Mouse (Mus musculus) liver, adult 2 months (tissue): Measurements from ENCODE around the gene Clec16a. TPM values are rescaled to one million over a fixed set of nuclear protein-coding genes. Genes with fewer than 3 reads are reported as not detected.

Source experiments
- DNase-seq: peaks from one replicate; pipeline ENCODE4 v3.0.0-alpha.2; 2011; ENCODE audit warnings: low read depth, low spot score; ENCODE audit errors: extremely low read depth
- H3K27ac ChIP-seq: fragments of 200-500 bp; replicated peaks from 2 replicates; pipeline ENCODE4 v1.5.1; 2012; ENCODE audit warnings: low read depth, mild to moderate bottlenecking, control low read depth, inconsistent platforms, low read length; ENCODE audit not compliant: insufficient read depth
- H3K27me3 ChIP-seq: fragments of 200-500 bp; 2 replicates; pipeline ENCODE4 v1.6.1; 2012; ENCODE audit warnings: mild to moderate bottlenecking, moderate library complexity, low read length, inconsistent platforms; ENCODE audit not compliant: control insufficient read depth, insufficient read depth
- H3K36me3 ChIP-seq: fragments of 200-500 bp; 2 replicates; pipeline ENCODE4 v1.6.1; 2012; ENCODE audit warnings: low read length, inconsistent platforms; ENCODE audit not compliant: control insufficient read depth, insufficient read depth
- H3K4me1 ChIP-seq: fragments of 200-500 bp; 2 replicates; pipeline ENCODE4 v1.6.1; 2011; ENCODE audit warnings: low read length; ENCODE audit not compliant: control insufficient read depth, insufficient read depth
- H3K4me3 ChIP-seq: fragments of 200-500 bp; 2 replicates; pipeline ENCODE4 v1.5.1; 2011; ENCODE audit warnings: low read depth, mild to moderate bottlenecking, control low read depth, low read length, moderate library complexity; ENCODE audit not compliant: insufficient read depth
- H3K79me2 ChIP-seq: fragments of 200-500 bp; 2 replicates; pipeline ENCODE4 v1.6.1; 2012; ENCODE audit warnings: inconsistent platforms, mild to moderate bottlenecking, low read length, moderate library complexity; ENCODE audit not compliant: control insufficient read depth, insufficient read depth
- H3K9ac ChIP-seq: fragments of 200-500 bp; 2 replicates; pipeline ENCODE4 v1.6.1; 2012; ENCODE audit warnings: low read depth, mild to moderate bottlenecking, control low read depth, inconsistent platforms, low read length
- CTCF ChIP-seq: fragments of 200-500 bp; IDR thresholded peaks from 2 replicates; pipeline ENCODE4 v1.5.1; 2011; ENCODE audit warnings: low read depth, low read length, control low read depth
- POLR2A ChIP-seq: fragments of 200-500 bp; IDR thresholded peaks from 2 replicates; pipeline ENCODE4 v1.6.1; 2011; ENCODE audit warnings: low read length, control low read depth; ENCODE audit not compliant: insufficient read depth; ENCODE audit errors: extremely low read depth
- WGBS: fragments of 180-500 bp; shearing (Covaris S2); methylation state at CpG from one replicate; pipeline ENCODE4 v1.1.7; 2018; 5-methylcytosine and 5-hydroxymethylcytosine counted together
- polyA plus RNA-seq: library from polyadenylated mRNA; depleted of rRNA; stranded (reverse); fragments of >200 nt; gene quantifications from 2 replicates; pipeline ENCODE4 v1.2.3, GENCODE M21; 2012; rRNA removed
- total RNA-seq: library from RNA; depleted of rRNA; stranded (reverse); fragments of >200 nt; gene quantifications from 2 replicates; pipeline ENCODE4 v1.2.3, GENCODE M21; 2014; rRNA removed

Gene Clec16a
- total and polyA plus RNA-seq, 2 experiments = 9.8 to 11.6 TPM

DNA sequence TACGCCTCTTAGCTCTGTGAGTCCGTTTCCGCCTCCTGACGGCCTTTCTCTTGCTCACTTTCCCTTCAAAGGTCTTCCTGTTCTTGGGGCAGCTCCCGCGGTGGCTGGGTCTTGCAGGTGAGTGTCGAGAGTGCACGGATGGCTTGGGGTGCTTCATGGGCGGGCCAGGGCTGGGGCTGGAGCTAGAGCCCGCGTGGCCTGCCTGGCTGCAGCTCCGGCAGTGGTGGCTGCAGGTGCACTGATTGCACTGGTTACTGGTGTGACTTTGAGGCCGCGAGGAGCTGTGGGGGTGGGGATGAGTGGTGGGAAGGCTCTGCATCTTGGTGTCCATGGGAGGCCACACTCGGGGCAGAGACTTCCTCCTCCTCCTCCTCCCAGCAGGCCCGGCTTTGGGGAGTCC lies 243.1 kb downstream of the Clec16a start, which contains the start of gene Tnp2:
Tnp2 (minus strand) TSS at position 390 of the 400 bp plus-strand sequence.
- Histone ChIP-seq H3K9ac (no peak within 1 kb of the TSS), H3K4me1 (no peaks in the 10 kb centered on the region), H3K27ac (no peak within 1 kb of the TSS), H3K27me3 (0 out of 2 replicates have a peak, but pooled peaks cover 5% of the 10 kb centered on the region), H3K4me3 (no peak within 1 kb of the TSS), H3K79me2 (no peaks in the 10 kb centered on the region), H3K36me3 (no peaks in the 10 kb centered on the region)
- WGBS = 75% methylated on average over 16 of the region's 16 CpGs
- no peak for TF ChIP-seq CTCF
- no peak for TF ChIP-seq POLR2A
- DNase-seq = no peak

DNA sequence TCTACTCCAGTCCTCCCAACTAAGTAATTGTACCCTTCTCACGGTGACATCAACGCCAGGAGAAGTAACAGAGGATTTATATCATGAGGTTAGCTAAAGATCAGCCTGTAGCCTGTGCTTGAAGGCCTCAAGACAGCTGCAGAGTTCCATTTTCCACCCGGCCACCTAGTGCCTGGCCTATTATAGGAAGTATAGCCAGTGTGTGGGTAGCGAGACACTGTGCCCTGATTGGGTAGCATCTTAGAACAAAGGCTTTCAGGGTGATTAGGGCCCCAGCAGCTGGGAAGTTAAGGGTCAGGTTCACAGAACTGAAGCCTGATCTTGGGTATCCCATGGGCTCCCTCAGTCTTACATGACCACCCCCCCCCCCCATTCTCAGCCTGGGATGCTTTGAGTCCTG lies 243.7 kb downstream of the Clec16a start:
- Histone ChIP-seq H3K79me2 (no peaks in the 10 kb centered on the region), H3K4me3 (no peak overlapping the region), H3K9ac (no peak overlapping the region), H3K27ac (no peak overlapping the region), H3K4me1 (no peaks in the 10 kb centered on the region), H3K36me3 (no peaks in the 10 kb centered on the region), H3K27me3 (0 out of 2 replicates have a peak, but pooled peaks cover 5% of the 10 kb centered on the region)
- WGBS = 96% methylated on average over 4 of the region's 4 CpGs
- no peak for DNase-seq
- TF ChIP-seq POLR2A = no peak
- TF ChIP-seq CTCF = no peak

DNA sequence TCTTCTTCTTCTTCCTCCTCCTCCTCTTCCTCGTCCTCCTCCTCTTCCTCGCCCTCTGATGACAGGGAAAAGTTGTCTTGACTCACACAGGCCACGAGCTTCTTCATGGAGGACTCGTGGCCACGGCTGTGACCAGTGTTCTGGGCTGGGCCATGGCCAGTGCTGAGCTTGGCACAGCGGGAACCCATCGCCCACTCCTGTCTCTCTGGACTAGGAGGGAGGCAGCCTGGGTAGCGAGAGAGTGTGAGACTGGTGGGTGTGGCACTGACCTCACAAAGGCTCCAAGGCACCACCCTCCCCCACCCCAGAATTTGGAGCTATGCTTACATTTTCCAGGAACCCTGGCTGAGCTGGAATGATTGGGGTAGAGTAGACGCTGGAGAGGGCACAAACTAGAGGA lies 245.6 kb downstream of the Clec16a start, which contains the start of gene Prm3:
Prm3 (minus strand) TSS at position 213 of the 400 bp plus-strand sequence.
- Histone ChIP-seq H3K27me3 (no peaks in the 10 kb centered on the region), H3K4me1 (no peaks in the 10 kb centered on the region), H3K79me2 (no peaks in the 10 kb centered on the region), H3K9ac (no peak within 1 kb of the TSS), H3K4me3 (no peak within 1 kb of the TSS), H3K36me3 (no peaks in the 10 kb centered on the region), H3K27ac (no peak within 1 kb of the TSS)
- no peak for DNase-seq
- no peak for TF ChIP-seq CTCF
- TF ChIP-seq POLR2A = no peak
- 91% methylated on average over 9 of the region's 9 CpGs for WGBS

Other genes starting within 250 kb of the Clec16a start
- 5.7 and 10.7 TPM in 2 replicates for gene Emp2, start 231.4 kb upstream of the Clec16a start, total RNA-seq
- gene Emp2, start 231.4 kb upstream of the Clec16a start, polyA plus RNA-seq = 7.2 and 14.1 TPM in 2 replicates
- 0.09 TPM in 1 of 2 replicates, not detected in the other for gene Tekt5, start 149.8 kb upstream of the Clec16a start, total RNA-seq
- gene Tekt5, start 149.8 kb upstream of the Clec16a start, polyA plus RNA-seq = 0.07 and 0.12 TPM in 2 replicates
- 16.4 and 19.4 TPM in 2 replicates for gene Nubp1, start 133.4 kb upstream of the Clec16a start, total RNA-seq
- gene Nubp1, start 133.4 kb upstream of the Clec16a start, polyA plus RNA-seq = 20.0 and 24.5 TPM in 2 replicates
- gene Tvp23a, start 98.0 kb upstream of the Clec16a start, total RNA-seq = 0.37 and 0.40 TPM in 2 replicates
- gene Tvp23a, start 98.0 kb upstream of the Clec16a start, polyA plus RNA-seq = 0.05 and 0.24 TPM in 2 replicates
- 1.0 and 2.2 TPM in 2 replicates for gene Ciita, start 65.3 kb upstream of the Clec16a start, total RNA-seq
- 0.51 and 1.1 TPM in 2 replicates for gene Ciita, start 65.3 kb upstream of the Clec16a start, polyA plus RNA-seq
- 8.9 and 12.3 TPM in 2 replicates for gene Dexi, start 2.3 kb upstream of the Clec16a start, total RNA-seq
- gene Dexi, start 2.3 kb upstream of the Clec16a start, polyA plus RNA-seq = 70.0 and 99.8 TPM in 2 replicates
- gene Socs1, start 240.2 kb downstream of the Clec16a start, total RNA-seq = 0.13 and 0.18 TPM in 2 replicates
- 1.2 TPM in 2 replicates for gene Socs1, start 240.2 kb downstream of the Clec16a start, polyA plus RNA-seq
- gene Tnp2, start 243.3 kb downstream of the Clec16a start, total RNA-seq = not detected in 2 replicates
- 0.87 TPM in 1 of 2 replicates, not detected in the other for gene Tnp2, start 243.3 kb downstream of the Clec16a start, polyA plus RNA-seq
- not detected in 2 replicates for gene Prm3, start 245.6 kb downstream of the Clec16a start, total RNA-seq
- gene Prm3, start 245.6 kb downstream of the Clec16a start, polyA plus RNA-seq = not detected in 2 replicates